Mouse (Mus musculus): Measurements from ENCODE around the gene Dzank1. TPM values are rescaled to one million over a fixed set of nuclear protein-coding genes. Genes with fewer than 3 reads are reported as not detected.

The Dzank1 gene
- total RNA-seq, 4 experiments from 2014 or later = 3.6 to 18.8 (median 6.8) TPM

GRCm38 (mm10) chr2:144465876-144466575 lies 61.2 kb downstream of the Dzank1 start:
- no peak for DNase-seq

DNA sequence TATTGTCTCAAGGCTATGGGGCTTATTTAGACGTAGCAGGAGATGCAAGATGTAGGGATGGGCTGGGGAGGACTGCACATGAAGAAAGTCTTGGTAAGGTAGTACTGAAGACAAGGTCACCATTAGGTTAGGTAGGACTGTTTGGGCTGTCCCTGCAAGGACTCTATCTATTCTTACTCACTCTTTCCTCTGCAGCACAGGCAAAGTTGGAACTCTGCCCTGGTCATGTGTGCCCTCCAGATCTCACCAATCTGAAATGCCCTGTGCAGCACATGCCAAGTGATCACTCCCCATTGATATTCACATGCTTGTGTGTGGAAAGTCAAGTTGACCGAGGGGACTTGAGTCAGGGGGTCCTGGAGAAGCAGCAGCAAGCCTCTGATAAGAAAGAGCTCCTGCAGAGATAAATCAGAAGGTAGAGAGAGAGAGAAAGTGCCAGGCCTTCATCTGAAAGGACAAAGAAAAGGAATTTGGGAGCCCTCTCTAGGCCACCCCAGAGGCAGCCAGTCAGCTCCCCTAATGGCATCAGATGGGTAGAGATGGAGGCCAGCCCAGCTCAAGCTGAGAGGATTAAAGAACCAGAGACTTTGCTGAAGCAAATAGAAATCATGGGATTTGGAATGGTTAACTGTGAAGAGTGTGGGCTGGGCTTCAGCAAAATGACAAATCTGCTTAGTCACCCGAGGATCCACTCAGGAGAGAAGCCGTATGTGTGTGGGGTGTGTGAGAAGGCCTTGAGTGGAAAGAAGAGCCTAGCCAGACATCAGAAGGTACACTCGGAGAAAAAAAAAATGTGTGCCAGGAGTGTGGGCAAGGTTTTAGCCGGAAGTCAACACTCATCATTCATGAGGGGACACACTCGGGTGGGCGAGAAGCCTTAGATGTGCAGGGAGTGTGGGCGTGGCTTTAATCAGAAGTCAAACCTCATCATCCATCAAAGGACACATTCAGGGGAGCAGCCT lies 62.1 kb downstream of the Dzank1 start:
- DNase-seq = peak; percentile 39

- DNase-seq = peak; percentile 17
Observed at GRCm38 (mm10) chr2:144464182-144464581, 63.0 kb downstream of the Dzank1 start.

DNA sequence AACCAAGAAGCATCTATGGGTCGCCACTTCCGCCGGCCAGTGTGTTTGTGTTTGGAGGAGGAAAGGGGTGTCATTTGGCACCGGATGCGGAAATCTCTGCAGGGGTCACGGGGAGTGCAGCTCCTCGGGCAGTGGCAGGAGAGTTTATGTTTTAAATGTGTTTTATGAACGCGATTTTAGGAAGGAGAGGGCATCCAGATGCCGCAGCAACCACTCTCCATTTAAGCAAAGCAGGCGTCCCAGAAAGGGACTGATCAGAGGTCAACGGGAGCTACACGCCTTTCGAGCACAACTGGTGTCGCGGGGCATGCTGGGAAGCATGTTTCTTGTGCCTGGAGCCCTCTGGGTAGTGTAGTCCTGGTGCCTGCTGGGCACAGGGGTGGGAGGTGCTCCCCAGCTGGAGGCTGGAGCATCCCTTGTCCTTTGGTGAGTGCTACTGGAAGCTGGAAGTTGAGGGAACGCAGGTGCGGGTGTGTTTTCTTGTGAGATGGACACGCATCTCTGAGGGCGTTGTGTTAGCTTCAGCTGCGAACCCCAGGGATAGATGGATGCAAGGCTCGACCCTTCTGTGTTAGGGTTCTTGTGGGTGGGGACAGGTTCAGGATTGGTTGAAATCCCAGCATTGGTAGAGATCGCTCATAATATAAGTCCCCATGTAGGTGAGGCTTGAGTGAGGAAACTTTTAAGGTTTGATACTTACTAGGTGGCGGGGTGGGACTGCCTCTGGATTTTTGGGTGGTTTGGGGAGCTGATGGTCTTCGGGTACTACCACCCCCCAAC lies 68.0 kb downstream of the Dzank1 start:
- peak; percentile 82 for DNase-seq

- no peak for DNase-seq
Observed at GRCm38 (mm10) chr2:144458355-144458754, 68.9 kb downstream of the Dzank1 start.

GRCm38 (mm10) chr2:144452364-144453008 lies 74.7 kb downstream of the Dzank1 start:
- peak; percentile 58 for DNase-seq

- no peak for DNase-seq
Observed at GRCm38 (mm10) chr2:144450378-144450777, 76.8 kb downstream of the Dzank1 start.

GRCm38 (mm10) chr2:144446360-144446999 lies 80.7 kb downstream of the Dzank1 start:
- DNase-seq = no peak

DNA sequence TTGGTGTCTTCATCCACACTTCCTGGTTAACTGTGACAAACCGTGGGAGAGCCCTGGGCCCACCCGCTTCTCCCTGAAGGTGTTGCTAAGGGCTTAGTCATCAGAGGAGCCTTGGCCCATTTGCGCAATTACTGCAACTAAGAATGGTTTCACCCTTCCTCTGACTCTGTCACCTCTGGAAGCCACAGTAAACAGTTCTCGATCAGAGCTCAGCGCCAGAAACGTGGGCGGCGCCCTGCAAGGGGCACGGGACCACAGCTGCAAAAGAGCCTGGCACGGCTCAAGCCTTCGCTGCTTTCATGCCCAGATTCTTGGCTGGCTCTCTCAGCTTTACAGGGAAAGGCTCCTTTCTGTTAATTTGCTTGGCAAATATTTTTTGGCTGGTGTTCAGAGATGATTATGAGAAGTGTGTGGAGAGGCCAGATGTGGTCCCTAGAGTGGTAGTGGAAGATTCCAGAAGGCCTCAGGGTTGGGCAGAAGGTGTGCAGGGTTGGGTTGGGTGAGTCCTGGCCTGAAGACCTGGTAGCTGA lies 85.8 kb downstream of the Dzank1 start:
- peak; percentile 64 for DNase-seq

DNA sequence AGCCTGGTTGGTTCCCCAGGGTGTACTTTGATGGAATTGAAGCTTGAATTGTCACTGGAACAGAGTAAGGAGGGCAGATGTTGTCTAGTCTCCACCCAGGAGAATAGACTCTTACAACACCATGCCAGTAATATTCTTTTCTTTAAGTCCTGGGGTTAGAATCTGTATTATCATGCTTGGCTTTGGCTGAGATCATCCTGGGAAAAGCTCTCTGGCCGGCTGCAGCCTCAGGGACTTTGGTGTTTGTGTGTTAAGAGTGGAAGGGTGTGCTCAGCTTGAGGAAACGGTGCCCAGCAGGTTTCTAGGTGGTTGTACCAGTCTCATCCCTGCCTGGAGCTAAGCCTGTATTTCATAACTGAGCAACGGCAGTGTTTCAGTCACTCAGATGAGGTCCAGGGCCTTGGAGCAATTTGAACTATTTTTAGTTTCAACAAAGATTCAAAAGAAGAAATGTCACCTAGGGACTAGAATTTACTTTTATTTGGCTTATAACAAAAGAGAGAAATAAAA lies 88.0 kb downstream of the Dzank1 start:
- no peak for DNase-seq

DNA sequence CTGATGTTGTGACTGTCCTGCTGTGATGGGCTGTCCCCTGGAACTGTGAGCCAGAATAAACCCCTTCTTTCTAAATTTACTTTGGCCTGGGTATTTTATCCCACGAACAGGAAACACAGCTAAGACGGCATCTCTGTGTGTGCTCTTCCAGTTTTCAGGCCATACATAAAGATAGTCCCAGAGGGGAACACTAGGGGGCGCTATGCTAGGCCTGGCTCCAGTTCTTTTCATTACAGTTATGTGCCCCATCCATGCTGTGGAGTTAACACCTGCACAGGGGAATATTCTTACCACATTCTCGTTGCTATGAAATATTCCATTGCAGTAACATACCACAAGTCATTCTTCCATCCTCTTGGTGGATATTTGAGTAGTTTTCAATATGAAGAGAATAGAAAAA lies 88.8 kb downstream of the Dzank1 start:
- no peak for DNase-seq

DNA sequence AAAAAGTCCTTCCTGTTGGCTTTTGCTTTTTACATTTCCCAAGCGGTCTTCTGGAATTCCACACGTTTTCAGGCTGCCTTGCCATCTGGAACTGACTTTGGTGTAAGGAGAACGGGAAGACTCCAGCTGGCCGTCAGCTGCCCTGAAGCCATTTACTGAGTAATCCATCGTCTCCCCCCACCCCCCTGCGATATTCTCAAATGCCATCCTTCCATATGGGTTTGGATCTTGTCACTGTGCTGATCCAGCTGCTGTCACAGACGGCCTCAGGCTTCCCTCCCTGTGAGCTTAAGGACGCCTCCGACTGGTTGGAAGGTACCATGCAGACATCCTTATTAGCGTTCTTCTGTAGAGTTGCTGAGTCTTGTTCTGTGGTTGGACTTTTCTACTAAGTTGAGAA lies 91.5 kb downstream of the Dzank1 start:
- no peak for DNase-seq

DNA sequence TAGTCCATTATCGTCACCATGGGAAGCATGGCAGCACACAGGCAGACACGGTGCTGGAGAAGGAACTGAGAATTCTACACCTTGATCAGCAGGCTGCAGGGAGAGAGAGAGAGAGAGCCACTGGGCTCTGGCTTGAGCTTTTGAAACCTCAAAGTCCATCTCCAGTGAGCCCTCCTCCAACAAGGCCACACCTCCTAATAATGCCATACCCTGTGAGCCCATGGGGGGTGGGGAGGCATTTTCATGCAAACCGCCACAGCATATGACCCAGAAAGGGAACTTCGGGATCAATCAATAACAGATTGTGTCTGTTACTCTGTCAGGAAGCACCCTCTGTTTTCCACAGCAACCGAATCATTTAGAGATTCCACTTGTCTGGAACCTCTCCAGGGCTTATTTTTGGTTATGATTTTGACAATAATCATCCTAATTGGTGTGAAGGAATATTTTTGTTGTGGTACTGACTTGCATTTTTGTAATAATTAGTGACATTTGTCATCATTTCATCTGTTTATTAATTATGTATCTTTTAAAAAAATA lies 95.9 kb downstream of the Dzank1 start:
- no peak for DNase-seq

DNA sequence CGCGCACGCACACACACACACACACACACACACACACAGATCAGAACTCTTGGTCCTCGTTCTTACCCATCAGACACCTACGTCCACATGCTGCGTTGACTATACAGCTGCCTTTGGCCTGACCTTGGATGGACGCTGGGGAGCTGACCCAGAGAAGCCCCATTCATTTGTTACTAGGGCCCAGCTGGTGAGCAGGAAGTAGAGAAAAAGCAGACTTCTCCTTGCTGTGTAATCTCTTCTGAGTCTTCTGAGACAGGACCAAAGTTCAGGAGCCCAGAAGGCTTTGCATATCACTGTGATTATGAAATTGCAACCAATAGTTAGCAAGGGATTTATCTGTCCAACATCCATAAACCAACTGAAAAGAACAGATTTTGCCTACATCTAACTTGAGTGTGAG lies 98.0 kb downstream of the Dzank1 start:
- no peak for DNase-seq

DNA sequence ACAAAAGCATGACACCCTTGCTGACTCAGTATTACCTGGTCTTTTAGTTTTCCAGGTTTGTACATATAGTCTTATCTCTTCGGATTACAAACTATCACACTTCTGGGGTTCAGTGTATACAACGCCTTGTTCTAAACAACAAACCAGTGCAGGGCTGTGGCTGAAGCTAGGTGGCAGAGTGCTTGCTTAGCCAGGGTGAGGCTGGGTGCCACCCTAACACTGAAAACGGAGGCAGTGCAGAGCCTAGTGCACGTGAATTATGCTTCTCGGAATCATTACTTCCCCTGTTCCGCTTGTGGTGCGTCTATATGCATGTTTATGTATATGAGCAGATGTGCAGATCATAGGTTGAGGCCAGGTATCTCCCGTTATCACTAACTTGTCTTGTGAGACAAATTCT lies 98.6 kb downstream of the Dzank1 start:
- no peak for DNase-seq

GRCm38 (mm10) chr2:144427852-144428251 lies 99.4 kb downstream of the Dzank1 start:
- DNase-seq = no peak

- no peak for DNase-seq
Observed at GRCm38 (mm10) chr2:144425761-144426160, 101.5 kb downstream of the Dzank1 start.

DNA sequence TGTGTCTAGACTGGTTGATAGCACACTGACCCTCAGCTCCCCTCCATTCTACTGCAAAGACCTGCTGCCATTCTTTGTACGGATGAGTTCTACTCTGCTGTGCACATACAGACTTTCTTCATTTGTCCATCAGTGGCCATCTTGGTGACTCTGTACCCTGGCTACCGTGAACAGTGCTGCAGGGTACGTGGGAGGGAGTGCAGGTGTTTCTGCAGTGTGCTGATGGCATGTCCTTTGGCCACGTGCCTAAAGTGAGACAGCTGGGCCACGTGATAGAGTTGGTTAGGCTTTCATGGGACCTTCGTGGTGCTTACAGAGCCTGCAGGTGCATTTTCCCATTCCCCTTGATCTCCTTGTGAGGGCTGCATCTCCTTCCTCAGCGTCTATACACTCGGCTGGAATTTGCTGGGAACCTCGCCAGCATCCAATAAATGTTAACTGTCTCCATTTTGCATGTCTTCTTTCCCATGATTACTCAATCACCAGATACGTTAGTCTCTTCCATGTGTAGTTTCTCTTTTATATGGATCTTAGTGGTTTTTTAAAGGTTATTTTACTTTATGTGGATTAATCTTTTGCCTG lies 105.0 kb downstream of the Dzank1 start:
- DNase-seq = no peak
